Mouse (Mus musculus) intestine, embryonic 15.5 days (tissue): ENCODE results near the gene Prim1. TPM values are rescaled to one million over a fixed set of nuclear protein-coding genes. Genes with fewer than 3 reads are reported as not detected.

Source experiments
- ATAC-seq: fragments of 200-750 bp; cut with Nextera tagmentation; 2 replicates; pipeline ENCODE4 v1.8.0; 2017; ENCODE audit warnings: moderate TSS enrichment, moderate library complexity
- H3K27ac ChIP-seq: fragments of 300-500 bp; sonication (generic); 2 replicates; pipeline ENCODE4 v1.5.1; 2015; ENCODE audit warnings: mild to moderate bottlenecking, inconsistent platforms
- H3K27me3 ChIP-seq: fragments of 300-500 bp; sonication (generic); replicated peaks from 2 replicates; pipeline ENCODE4 v1.6.1; 2015; ENCODE audit warnings: inconsistent platforms
- H3K36me3 ChIP-seq: fragments of 300-500 bp; sonication (generic); 2 replicates; pipeline ENCODE4 v1.6.1; 2015; ENCODE audit warnings: inconsistent platforms
- H3K4me1 ChIP-seq: fragments of 300-500 bp; sonication (generic); replicated peaks from 2 replicates; pipeline ENCODE4 v1.6.1; 2015; ENCODE audit warnings: inconsistent platforms
- H3K4me2 ChIP-seq: fragments of 300-500 bp; sonication (generic); replicated peaks from 2 replicates; pipeline ENCODE4 v1.6.1; 2015; ENCODE audit warnings: mild to moderate bottlenecking, inconsistent platforms
- H3K4me3 ChIP-seq: fragments of 300-500 bp; sonication (generic); replicated peaks from 2 replicates; pipeline ENCODE4 v1.5.1; 2015; ENCODE audit warnings: inconsistent platforms
- H3K9ac ChIP-seq: fragments of 300-500 bp; sonication (generic); 2 replicates; pipeline ENCODE4 v1.6.1; 2015; ENCODE audit warnings: inconsistent platforms
- H3K9me3 ChIP-seq: fragments of 300-500 bp; sonication (generic); 2 replicates; pipeline ENCODE4 v1.6.1; 2016; ENCODE audit warnings: inconsistent platforms
- WGBS: fragments of 180-500 bp; shearing (Covaris S2); methylation state at CpG from one replicate; pipeline ENCODE4 v1.1.7; 2015; 5-methylcytosine and 5-hydroxymethylcytosine counted together
- polyA plus RNA-seq: library from polyadenylated mRNA; unstranded; fragments of >200 nt; fragmentation: Nextera tagmentation; extraction: Ambion mirVana; gene quantifications from 2 replicates; pipeline ENCODE4 v1.2.1, GENCODE M21; 2015

The Prim1 gene
- polyA plus RNA-seq, 1 experiment from 2014 or later = 73.0 TPM

DNA sequence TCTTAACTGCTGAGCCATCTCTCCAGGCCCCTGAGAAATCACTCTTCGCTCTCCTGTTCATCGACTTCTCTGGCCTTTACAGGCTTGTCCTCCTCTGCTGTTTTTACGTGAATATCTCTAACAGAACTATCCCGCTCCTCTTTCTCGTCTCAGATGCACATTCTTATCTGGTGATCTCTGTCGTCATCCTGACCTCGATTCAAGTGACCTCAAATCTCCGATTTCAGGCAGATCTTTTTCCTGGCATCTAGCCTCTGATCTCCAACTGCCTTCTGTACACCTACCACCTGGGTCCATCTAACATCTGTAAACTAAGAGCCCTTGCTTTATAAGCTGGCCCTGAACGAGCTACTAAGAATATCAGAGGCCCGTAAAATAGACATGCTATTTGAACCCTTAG, 10.1 kb upstream of the Prim1 start:
- Histone ChIP-seq H3K27me3 (no peaks in the 10 kb centered on the region), H3K27ac (peak overlapping the region; percentile 59), H3K4me1 (0 out of 2 replicates have a peak, but pooled peaks cover 3% of the 10 kb centered on the region), H3K4me3 (no peak overlapping the region), H3K9ac (no peak overlapping the region), H3K4me2 (no peak overlapping the region), H3K9me3 (no peaks in the 10 kb centered on the region), H3K36me3 (no peaks in the 10 kb centered on the region)
- ATAC-seq = no peak; the same call in 1 of the 2 replicates
- 66% methylated on average over 10 of the region's 10 CpGs for WGBS

DNA sequence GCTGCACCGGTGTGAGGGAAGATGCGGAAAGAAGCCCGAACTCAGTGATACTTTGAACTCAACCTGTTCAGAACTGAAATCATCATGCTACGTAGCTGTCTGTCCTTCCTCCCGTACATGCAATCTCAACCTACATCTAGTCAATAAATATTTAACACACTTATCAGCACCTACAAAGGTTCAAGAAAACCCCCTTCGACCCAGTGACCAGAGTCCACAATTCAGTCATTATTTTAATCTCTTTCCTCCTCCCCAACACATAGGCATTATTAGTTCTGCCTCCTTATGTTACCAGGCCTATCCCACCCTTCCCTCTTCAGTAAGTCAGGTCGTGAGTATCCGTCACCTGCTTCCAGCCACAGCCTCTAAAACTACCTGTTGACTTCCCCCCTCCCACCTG, 9.5 kb upstream of the Prim1 start:
- WGBS = 67% methylated on average over 8 of the region's 8 CpGs
- Histone ChIP-seq H3K27ac (peak overlapping the region; percentile 59), H3K9me3 (no peaks in the 10 kb centered on the region), H3K9ac (no peak overlapping the region), H3K27me3 (no peaks in the 10 kb centered on the region), H3K4me1 (0 out of 2 replicates have a peak, but pooled peaks cover 3% of the 10 kb centered on the region), H3K4me3 (no peak overlapping the region), H3K4me2 (no peak overlapping the region), H3K36me3 (no peaks in the 10 kb centered on the region)
- peak; percentile 85 for ATAC-seq

DNA sequence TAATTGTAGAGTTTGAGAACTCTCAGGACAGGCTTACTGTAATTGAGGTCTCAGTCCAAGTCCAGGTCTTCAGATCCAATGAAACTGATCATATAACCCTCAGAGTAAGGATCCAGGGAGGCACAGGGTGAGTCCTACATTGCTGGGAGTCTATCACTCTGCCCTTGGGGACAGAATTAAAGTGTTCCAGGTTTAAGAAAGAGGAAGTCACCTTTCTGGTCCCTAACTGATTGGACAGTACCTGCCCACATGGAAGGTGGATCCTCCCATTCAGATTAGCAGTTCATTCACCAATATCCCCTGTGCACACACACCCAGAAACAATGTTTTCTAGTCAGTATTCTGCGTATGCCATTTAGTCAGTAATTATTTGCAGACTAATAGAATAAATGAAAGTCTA, 7.5 kb upstream of the Prim1 start, which contains the start of gene Hsd17b6:
Hsd17b6 (minus strand) TSS at position 166 of the 400 bp plus-strand sequence.
- H3K27me3 ChIP-seq = no peaks in the 10 kb centered on the region
- 97% methylated on average over 1 of the region's 1 CpGs for WGBS

DNA sequence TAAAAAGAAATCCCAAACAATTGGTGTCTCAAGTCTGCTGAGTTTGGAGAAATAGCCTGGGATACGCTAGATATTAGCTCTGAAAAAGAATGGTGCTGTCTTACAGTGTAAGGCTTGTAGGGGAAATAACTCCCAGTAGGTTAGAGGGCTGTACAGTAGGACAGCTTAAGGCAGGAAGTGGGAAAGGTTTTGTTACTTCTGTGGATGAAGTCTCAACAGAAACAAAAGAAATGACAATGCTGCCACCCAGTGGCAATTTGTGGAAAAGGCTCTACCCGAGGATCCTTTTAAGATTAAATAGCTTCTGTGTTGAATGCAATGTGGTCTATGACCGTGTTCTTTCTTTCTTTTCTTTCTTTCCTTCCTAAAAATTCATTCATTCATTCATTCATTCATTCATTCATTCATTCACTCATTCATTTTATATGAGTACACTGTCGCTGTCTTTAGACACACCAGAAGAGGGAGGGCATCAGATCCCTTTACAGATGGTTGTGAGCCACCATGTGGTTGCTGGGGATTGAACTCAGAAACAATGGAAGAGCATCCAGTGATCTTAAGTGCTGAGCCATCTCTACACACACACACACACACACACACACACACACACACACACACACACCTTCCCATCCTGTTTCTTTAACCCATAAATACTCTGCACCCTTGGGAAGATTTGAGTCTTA, 6.6 kb upstream of the Prim1 start:
- Histone ChIP-seq H3K4me3 (no peak overlapping the region), H3K9ac (no peak overlapping the region), H3K4me1 (0 out of 2 replicates have a peak, but pooled peaks cover 2% of the 10 kb centered on the region), H3K36me3 (no peaks in the 10 kb centered on the region), H3K27me3 (no peaks in the 10 kb centered on the region), H3K4me2 (no peak overlapping the region), H3K9me3 (no peaks in the 10 kb centered on the region), H3K27ac (no peak overlapping the region)
- WGBS = 5% methylated on average over 4 of the region's 4 CpGs
- peak; percentile 57; the same call in 1 of the 2 replicates for ATAC-seq

More for the DNA sequence above, 7.5 kb upstream of the Prim1 start, which contains the start of gene Hsd17b6:
- no peak within 1 kb of the TSS for H3K27ac ChIP-seq
- H3K4me2 ChIP-seq = no peak within 1 kb of the TSS
- H3K9me3 ChIP-seq = no peaks in the 10 kb centered on the region
- 0 out of 2 replicates have a peak, but pooled peaks cover 3% of the 10 kb centered on the region for H3K4me1 ChIP-seq
- no peak within 1 kb of the TSS for H3K9ac ChIP-seq
- no peaks in the 10 kb centered on the region for H3K36me3 ChIP-seq
- ATAC-seq = no peak
- H3K4me3 ChIP-seq = no peak within 1 kb of the TSS

DNA sequence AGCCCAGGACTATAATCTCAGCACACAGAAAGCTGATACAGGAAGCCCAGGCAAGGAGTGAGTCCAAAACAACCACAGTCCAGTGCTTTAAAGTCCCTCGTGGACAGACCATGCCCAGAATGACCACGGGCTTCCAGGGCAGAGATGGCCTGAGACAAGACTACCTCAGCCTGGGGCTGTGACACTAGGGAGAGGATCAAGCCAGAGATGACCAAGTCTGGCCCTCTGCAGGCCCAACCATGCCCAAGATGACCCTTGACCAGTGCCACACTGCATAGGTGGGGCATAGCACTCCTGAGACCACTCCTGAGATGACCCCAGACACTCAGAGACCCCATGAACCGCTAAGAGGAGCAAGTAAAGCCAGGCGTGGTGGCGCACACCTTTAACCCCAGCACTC, 5.2 kb upstream of the Prim1 start:
- Histone ChIP-seq H3K36me3 (no peaks in the 10 kb centered on the region), H3K4me1 (no peaks in the 10 kb centered on the region), H3K4me3 (no peak overlapping the region), H3K9ac (no peak overlapping the region), H3K27ac (no peak overlapping the region), H3K4me2 (no peak overlapping the region), H3K9me3 (no peaks in the 10 kb centered on the region), H3K27me3 (no peaks in the 10 kb centered on the region)
- WGBS = 79% methylated on average over 5 of the region's 5 CpGs
- no peak for ATAC-seq

DNA sequence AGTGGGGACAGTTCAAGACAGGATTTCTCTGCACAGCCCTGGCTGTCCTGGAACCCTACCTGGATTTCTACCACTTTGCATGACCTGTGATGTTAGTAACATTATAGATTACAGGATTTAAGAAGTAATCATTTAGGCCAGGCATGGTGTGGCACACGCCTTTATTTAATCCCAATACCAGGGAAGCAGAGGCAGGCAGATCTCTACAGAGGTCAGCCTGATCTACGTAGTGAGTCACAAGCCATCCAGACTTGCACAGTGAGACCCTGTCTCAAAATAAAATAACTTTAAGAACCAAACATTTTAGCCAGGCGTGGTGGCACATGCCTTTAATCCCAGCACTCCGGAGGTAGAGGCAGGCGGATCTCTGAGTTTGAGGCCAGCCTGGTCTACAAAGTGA, 7.2 kb downstream of the Prim1 start:
- Histone ChIP-seq H3K4me1 (no peaks in the 10 kb centered on the region), H3K36me3 (peaks cover 36% of the 10 kb centered on the region), H3K4me2 (no peak overlapping the region), H3K27me3 (no peaks in the 10 kb centered on the region), H3K9me3 (no peaks in the 10 kb centered on the region), H3K9ac (no peak overlapping the region), H3K4me3 (no peak overlapping the region), H3K27ac (no peak overlapping the region)
- ATAC-seq = no peak
- WGBS = 96% methylated on average over 5 of the region's 5 CpGs

DNA sequence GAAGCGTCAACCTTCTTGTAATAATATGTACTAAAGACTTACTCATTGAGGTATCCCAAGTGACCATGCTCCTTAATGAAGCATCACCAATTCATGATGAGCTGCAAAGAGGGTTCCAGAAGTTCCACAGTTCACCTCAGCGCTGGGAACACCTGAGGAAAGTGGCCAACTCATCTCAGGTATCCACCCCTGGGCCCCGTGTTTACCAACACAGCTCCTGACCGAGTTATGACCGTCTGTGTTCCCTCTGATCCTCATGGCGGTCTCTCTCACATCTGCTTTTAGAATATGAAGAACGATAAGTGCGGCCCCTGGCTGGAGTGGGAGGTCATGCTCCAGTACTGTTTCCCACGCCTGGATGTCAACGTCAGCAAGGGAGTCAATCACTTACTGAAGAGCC, 8.5 kb downstream of the Prim1 start:
- no peak for ATAC-seq
- Histone ChIP-seq H3K4me3 (no peak overlapping the region), H3K9ac (no peak overlapping the region), H3K27me3 (no peaks in the 10 kb centered on the region), H3K36me3 (peaks cover 31% of the 10 kb centered on the region), H3K4me2 (no peak overlapping the region), H3K4me1 (no peaks in the 10 kb centered on the region), H3K27ac (no peak overlapping the region), H3K9me3 (no peaks in the 10 kb centered on the region)
- 93% methylated on average over 10 of the region's 10 CpGs for WGBS

DNA sequence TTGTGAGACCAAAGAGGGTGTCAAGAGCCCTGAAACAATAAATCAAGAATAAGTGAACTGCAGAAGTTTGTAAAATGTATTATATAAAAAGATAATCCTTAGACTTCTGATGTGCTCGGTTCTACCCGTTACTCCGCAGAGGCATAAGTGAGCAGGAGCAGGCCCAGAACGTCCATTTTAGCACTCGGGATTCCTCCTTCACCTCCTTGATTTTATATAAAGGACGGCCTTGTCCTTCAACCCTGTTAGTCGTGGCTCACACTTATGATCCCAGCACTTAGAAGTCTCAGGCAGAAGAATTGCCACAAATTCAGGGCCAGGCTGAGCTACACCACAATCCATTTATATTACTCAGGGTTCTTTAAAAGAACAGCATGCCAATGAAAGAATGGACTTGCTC, 15.0 kb downstream of the Prim1 start:
- no peak overlapping the region for H3K4me3 ChIP-seq
- peaks cover 19% of the 10 kb centered on the region for H3K36me3 ChIP-seq
- no peak overlapping the region for H3K9ac ChIP-seq
- peaks cover 3% of the 10 kb centered on the region; the same call in 1 of the 2 replicates for H3K4me1 ChIP-seq
- H3K9me3 ChIP-seq = no peaks in the 10 kb centered on the region
- no peak overlapping the region for H3K4me2 ChIP-seq
- WGBS = 92% methylated on average over 7 of the region's 7 CpGs
- H3K27ac ChIP-seq = no peak overlapping the region
- H3K27me3 ChIP-seq = no peaks in the 10 kb centered on the region
- no peak for ATAC-seq

DNA sequence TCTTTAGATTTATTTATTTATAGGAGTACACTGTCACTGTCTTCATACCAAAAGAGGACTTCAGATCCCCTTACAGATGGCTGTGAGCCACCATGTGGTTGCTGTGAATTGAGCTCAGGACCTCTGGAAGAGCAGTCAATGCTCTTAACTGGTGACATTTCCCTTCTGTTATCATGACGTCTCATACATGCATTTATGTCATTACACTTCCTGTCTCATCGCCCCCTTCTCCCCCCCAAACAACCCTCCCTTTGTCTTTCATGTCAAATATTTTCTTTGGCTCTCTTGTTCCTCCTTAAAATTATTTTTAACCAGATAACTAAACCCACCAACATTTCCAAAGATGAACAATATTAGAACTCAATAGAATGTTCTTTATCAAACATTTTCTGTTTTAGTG, 15.9 kb downstream of the Prim1 start:
- no peak overlapping the region for H3K9ac ChIP-seq
- ATAC-seq = no peak

DNA sequence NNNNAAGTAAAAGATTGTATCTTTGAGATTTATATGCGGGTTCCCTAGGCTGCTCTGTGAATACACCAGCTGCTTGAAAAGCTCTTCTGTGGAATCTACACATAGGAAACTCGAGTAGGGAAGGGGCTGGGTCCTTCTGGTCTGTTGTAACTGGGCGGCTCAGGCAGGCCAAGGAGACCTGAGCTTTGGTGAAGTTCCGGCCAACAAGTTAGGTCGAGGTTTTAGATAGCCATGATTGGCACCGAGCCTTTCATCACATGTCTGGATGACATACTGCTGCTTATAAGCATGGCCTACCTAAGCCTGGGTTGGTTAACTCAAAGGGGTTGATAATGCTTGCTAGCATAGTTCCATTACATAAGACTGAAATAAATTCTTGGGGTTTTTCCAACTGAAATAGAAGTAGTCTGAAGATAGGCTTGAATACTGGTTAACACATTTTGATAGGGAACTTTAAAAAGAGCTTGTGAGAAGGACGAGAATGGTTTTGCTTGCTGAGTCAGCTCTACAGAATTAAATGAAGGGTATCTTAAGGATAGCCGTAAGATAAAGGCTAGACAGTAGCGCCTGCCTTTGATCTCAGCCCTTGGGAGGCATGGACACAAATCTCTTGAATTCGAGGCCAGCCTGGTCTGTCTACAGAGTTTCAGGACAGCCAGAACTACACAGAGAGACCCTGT, 21.9 kb downstream of the Prim1 start:
- H3K27ac ChIP-seq = peak overlapping the region; percentile 97
- peaks cover 30% of the 10 kb centered on the region for H3K4me1 ChIP-seq
- peak overlapping the region; percentile 66 for H3K4me3 ChIP-seq
- peaks cover 15% of the 10 kb centered on the region for H3K36me3 ChIP-seq
- 5% methylated on average over 10 of the region's 10 CpGs for WGBS
- peak overlapping the region; percentile 68 for H3K4me2 ChIP-seq
- H3K27me3 ChIP-seq = no peaks in the 10 kb centered on the region
- H3K9ac ChIP-seq = peak overlapping the region; percentile 96
- H3K9me3 ChIP-seq = no peaks in the 10 kb centered on the region
- peak; percentile 23 for ATAC-seq

More for the DNA sequence above, 15.9 kb downstream of the Prim1 start:
- Histone ChIP-seq H3K27ac (no peak overlapping the region), H3K4me2 (no peak overlapping the region), H3K27me3 (no peaks in the 10 kb centered on the region), H3K36me3 (peaks cover 19% of the 10 kb centered on the region), H3K9me3 (no peaks in the 10 kb centered on the region), H3K4me3 (no peak overlapping the region), H3K4me1 (peaks cover 3% of the 10 kb centered on the region; the same call in 1 of the 2 replicates)
- 75% methylated on average over 2 of the region's 2 CpGs for WGBS

DNA sequence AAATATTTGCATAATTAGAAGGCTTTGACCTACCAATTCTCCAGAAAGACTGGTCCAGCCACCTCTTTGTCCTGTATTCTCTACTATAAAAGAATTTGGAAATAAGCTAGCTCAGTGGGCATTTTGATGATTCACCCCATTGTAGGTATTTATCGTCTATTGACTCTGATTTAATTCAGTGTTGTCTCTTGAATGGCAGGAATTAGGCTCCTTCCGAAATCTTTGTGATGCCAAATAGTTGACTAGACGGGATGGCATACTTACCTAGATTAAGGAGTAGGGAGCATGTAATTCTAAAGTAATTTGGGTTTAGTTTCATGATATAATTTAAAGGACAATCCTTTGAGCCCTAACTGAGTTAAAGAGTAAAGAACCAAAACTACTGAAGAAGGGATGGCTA, 23.0 kb downstream of the Prim1 start:
- Histone ChIP-seq H3K36me3 (peaks cover 15% of the 10 kb centered on the region), H3K4me3 (no peak overlapping the region), H3K9ac (no peak overlapping the region), H3K9me3 (no peaks in the 10 kb centered on the region), H3K27ac (no peak overlapping the region), H3K27me3 (no peaks in the 10 kb centered on the region), H3K4me2 (peak overlapping the region; percentile 32), H3K4me1 (peaks cover 30% of the 10 kb centered on the region)
- WGBS = 67% methylated on average over 3 of the region's 3 CpGs
- ATAC-seq = no peak

DNA sequence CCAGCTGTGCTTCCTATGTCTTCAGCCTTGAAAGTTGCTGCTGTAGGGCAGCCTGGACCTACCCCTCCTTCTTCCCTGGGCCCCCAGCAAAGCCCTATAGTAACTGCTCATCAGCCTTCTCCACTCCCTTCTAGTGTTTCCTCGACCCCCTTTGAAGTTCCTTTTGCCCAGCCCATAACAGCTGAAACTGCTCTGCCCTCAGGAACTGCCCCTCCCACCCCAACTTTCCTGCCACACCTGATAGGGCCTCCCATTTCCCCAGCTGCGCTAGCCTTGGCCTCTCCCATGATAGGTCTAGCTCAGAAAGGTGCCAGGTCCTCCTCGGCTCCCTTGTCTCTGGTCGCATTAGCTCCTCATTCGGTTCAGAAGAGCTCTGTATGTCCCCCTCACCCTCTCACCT, 24.2 kb downstream of the Prim1 start:
- WGBS = 47% methylated on average over 5 of the region's 5 CpGs
- H3K27ac ChIP-seq = no peak overlapping the region
- no peak overlapping the region for H3K4me3 ChIP-seq
- H3K4me1 ChIP-seq = peaks cover 39% of the 10 kb centered on the region
- peak overlapping the region; percentile 0; the same call in 1 of the 2 replicates for H3K9ac ChIP-seq
- no peaks in the 10 kb centered on the region for H3K27me3 ChIP-seq
- peak overlapping the region; percentile 32 for H3K4me2 ChIP-seq
- H3K9me3 ChIP-seq = no peaks in the 10 kb centered on the region
- ATAC-seq = no peak; the same call in 1 of the 2 replicates
- H3K36me3 ChIP-seq = peaks cover 19% of the 10 kb centered on the region
